Mouse (Mus musculus) cortical plate, adult 2 months (tissue): Measurements from ENCODE around the gene Dclk1.

Experiments used
- CTCF ChIP-seq: fragments of 200-500 bp; IDR thresholded peaks from 2 replicates; pipeline ENCODE4 v1.5.1; 2011; ENCODE audit warnings: mild to moderate bottlenecking, control low read depth, low read length; ENCODE audit not compliant: insufficient read depth; ENCODE audit errors: extremely low read depth
- POLR2A ChIP-seq: fragments of 200-500 bp; IDR thresholded peaks from 2 replicates; pipeline ENCODE4 v1.6.1; 2011; ENCODE audit warnings: mild to moderate bottlenecking, low read length, control low read depth; ENCODE audit not compliant: insufficient read depth; ENCODE audit errors: extremely low read depth

- TF ChIP-seq POLR2A (no peak), CTCF (no peak)
Measured at GRCm38 (mm10) chr3:55378591-55378990, 136.4 kb downstream of the Dclk1 start.
